In genomic region chr5:72224551-72224966, GRCm38 (mm10) we compare ENCODE assay signal across 9 mouse cellular contexts. TPM values are rescaled to one million over a fixed set of nuclear protein-coding genes. Genes with fewer than 3 reads are reported as not detected.
DNase-seq lines count a peak whose midpoint lies in the region; ATAC-seq and TF ChIP-seq lines count a peak whose summit lies in the region.
"Had no signal": no experiment of that assay in that cellular context is flagged by ENCODE, and none has a peak within 500 bp of the region (broad histone marks: within the 10 kb centered on the region; RNA-seq: fewer than 3 reads in every experiment).

No protein-coding gene starts in this region.

- 30% methylated on average over 6 of the region's 6 CpGs for WGBS in intestine, embryonic 15.5 days
- WGBS in intestine, postnatal 0 days: 33% methylated on average over 6 of the region's 6 CpGs
- WGBS in liver, embryonic 15.5 days (ENCODE audit: insufficient replicate concordance): 21% methylated on average over 6 of the region's 6 CpGs
- 21% methylated on average over 6 of the region's 6 CpGs for WGBS in stomach, embryonic 15.5 days
- 68% methylated on average over 6 of the region's 6 CpGs for WGBS in hindbrain, embryonic 10.5 days

- no peak overlapping the region for H3K9ac ChIP-seq in intestine, embryonic 15.5 days
- no peak overlapping the region for H3K9ac ChIP-seq in intestine, postnatal 0 days (ENCODE audit: low read depth, low read length)
- H3K9ac ChIP-seq in liver, embryonic 15.5 days: no peak overlapping the region
- no peak overlapping the region for H3K9ac ChIP-seq in stomach, embryonic 15.5 days

- H3K27ac ChIP-seq in intestine, embryonic 15.5 days: no peak overlapping the region
- H3K27ac ChIP-seq in intestine, postnatal 0 days (ENCODE audit: low read depth, low read length): no peak overlapping the region
- H3K27ac ChIP-seq in liver, embryonic 15.5 days (replicated peaks): peak overlapping the region; percentile 73
- no peak overlapping the region; the same call in 1 of the 2 replicates for H3K27ac ChIP-seq in stomach, embryonic 15.5 days
- no peak overlapping the region for H3K27ac ChIP-seq in hindbrain, embryonic 10.5 days

- no peak for TF ChIP-seq CTCF in intestine, postnatal 0 days (IDR thresholded peaks at IDR 0.05; ENCODE audit: low read depth)

- no peak for DNase-seq in urinary bladder, postnatal 4 days (ENCODE audit: low spot score in 2 of 2)
- no peak for DNase-seq in hindbrain, embryonic 10.5 days (ENCODE audit: low spot score)
- DNase-seq in spleen, adult 12 weeks (ENCODE audit: low spot score): no peak
- DNase-seq: gastrocnemius, postnatal 10 days had no signal

- no peaks in the 10 kb centered on the region for H3K9me3 ChIP-seq in intestine, embryonic 15.5 days
- H3K9me3 ChIP-seq in intestine, postnatal 0 days (ENCODE audit: control insufficient read depth): no peaks in the 10 kb centered on the region
- H3K9me3 ChIP-seq in liver, embryonic 15.5 days (replicated peaks): no peaks in the 10 kb centered on the region
- no peaks in the 10 kb centered on the region for H3K9me3 ChIP-seq in stomach, embryonic 15.5 days
- no peaks in the 10 kb centered on the region for H3K9me3 ChIP-seq in hindbrain, embryonic 10.5 days

- H3K4me3 ChIP-seq in intestine, embryonic 15.5 days (replicated peaks): no peak overlapping the region
- no peak overlapping the region for H3K4me3 ChIP-seq in intestine, postnatal 0 days (ENCODE audit: low read depth, low read length)
- 0 out of 2 replicates have a peak overlapping the region, but pooled peaks have one; percentile 29 for H3K4me3 ChIP-seq in liver, embryonic 15.5 days (replicated peaks)
- H3K4me3 ChIP-seq in stomach, embryonic 15.5 days (replicated peaks): no peak overlapping the region
- H3K4me3 ChIP-seq in hindbrain, embryonic 10.5 days: no peak overlapping the region

- H3K27me3 ChIP-seq in intestine, embryonic 15.5 days (replicated peaks): no peaks in the 10 kb centered on the region
- H3K27me3 ChIP-seq in intestine, postnatal 0 days (replicated peaks; ENCODE audit: control insufficient read depth, insufficient read depth, low read length): no peaks in the 10 kb centered on the region
- no peaks in the 10 kb centered on the region for H3K27me3 ChIP-seq in liver, embryonic 15.5 days
- no peaks in the 10 kb centered on the region for H3K27me3 ChIP-seq in stomach, embryonic 15.5 days (replicated peaks)
- no peaks in the 10 kb centered on the region for H3K27me3 ChIP-seq in hindbrain, embryonic 10.5 days (ENCODE audit: insufficient read depth, poor library complexity, severe bottlenecking)

- H3K4me1 ChIP-seq in intestine, embryonic 15.5 days (replicated peaks): no peaks in the 10 kb centered on the region
- H3K4me1 ChIP-seq in intestine, postnatal 0 days (replicated peaks; ENCODE audit: control insufficient read depth, insufficient read depth, low read length): no peaks in the 10 kb centered on the region
- H3K4me1 ChIP-seq in liver, embryonic 15.5 days (replicated peaks): peaks cover 37% of the 10 kb centered on the region
- 0 out of 2 replicates have a peak, but pooled peaks cover 4% of the 10 kb centered on the region for H3K4me1 ChIP-seq in stomach, embryonic 15.5 days
- H3K4me1 ChIP-seq in hindbrain, embryonic 10.5 days (replicated peaks): 0 out of 2 replicates have a peak, but pooled peaks cover 3% of the 10 kb centered on the region

- no peak overlapping the region for H3K4me2 ChIP-seq in intestine, embryonic 15.5 days (replicated peaks)
- H3K4me2 ChIP-seq in intestine, postnatal 0 days (replicated peaks; ENCODE audit: low read depth): no peak overlapping the region
- H3K4me2 ChIP-seq in liver, embryonic 15.5 days: peak overlapping the region; percentile 60
- peak overlapping the region; percentile 24; the same call in 1 of the 2 replicates for H3K4me2 ChIP-seq in stomach, embryonic 15.5 days

- no peaks in the 10 kb centered on the region for H3K36me3 ChIP-seq in intestine, embryonic 15.5 days
- H3K36me3 ChIP-seq in intestine, postnatal 0 days (ENCODE audit: control insufficient read depth, insufficient read depth): no peaks in the 10 kb centered on the region
- H3K36me3 ChIP-seq in liver, embryonic 15.5 days (replicated peaks): 0 out of 2 replicates have a peak, but pooled peaks cover 5% of the 10 kb centered on the region
- no peaks in the 10 kb centered on the region for H3K36me3 ChIP-seq in stomach, embryonic 15.5 days
- no peaks in the 10 kb centered on the region for H3K36me3 ChIP-seq in hindbrain, embryonic 10.5 days

- peak; percentile 15; the same call in 1 of the 2 replicates for ATAC-seq in intestine, embryonic 15.5 days
- no peak for ATAC-seq in intestine, postnatal 0 days
- ATAC-seq in common myeloid progenitor, adult 5-6 weeks (replicated peaks; ENCODE audit: low read depth, poor library complexity, severe bottlenecking): peak; percentile 31; the same call in 1 of the 2 replicates
- ATAC-seq in liver, embryonic 15.5 days (ENCODE audit: insufficient read depth): 0 out of 2 replicates have a peak, but pooled peaks have one; percentile 20
- ATAC-seq in stomach, embryonic 15.5 days (ENCODE audit: insufficient read depth, low FRiP score, low read depth): peak; percentile 65

RNA-seq across cellular contexts. Expression of gene Commd8, which starts 56.6 kb away (rescaled TPM):
- polyA plus RNA-seq in intestine, embryonic 15.5 days (2015; fragmentation: Nextera tagmentation; extraction: Ambion mirVana): 120 and 148 TPM in 2 replicates
- polyA plus RNA-seq in intestine, postnatal 0 days (2015; fragmentation: Nextera tagmentation; extraction: Ambion mirVana): 115 and 116 TPM in 2 replicates
- total RNA-seq in common myeloid progenitor, adult 5-6 weeks (2017): 53.5 and 66.8 TPM in 2 replicates
- 52.8 and 55.4 TPM in 2 replicates for polyA plus RNA-seq in liver, embryonic 15.5 days (2015; fragmentation: Nextera tagmentation; extraction: Ambion mirVana)
- 122 and 130 TPM in 2 replicates for polyA plus RNA-seq in stomach, embryonic 15.5 days (2015; fragmentation: Nextera tagmentation; extraction: Ambion mirVana)
- 152 and 154 TPM in 2 replicates for polyA plus RNA-seq in hindbrain, embryonic 10.5 days (2016; fragmentation: Nextera tagmentation; extraction: Ambion mirVana)

Comparison
In these comparisons a context has a peak if more than half of its experiments do, and no peak if none do; other contexts are left out.
1. H3K4me2 ChIP-seq: peak in liver, embryonic 15.5 days (single experiment) and stomach, embryonic 15.5 days (single experiment); none in intestine, embryonic 15.5 days (single experiment) and intestine, postnatal 0 days (single experiment).